9 mouse cellular contexts compared by ENCODE assay signal in genomic region chr17:23540605-23541475, GRCm38 (mm10). TPM values are rescaled to one million over a fixed set of nuclear protein-coding genes. Genes with fewer than 3 reads are reported as not detected.
A peak's percentile ranks its signal among the peaks of the same experiment; 100 is the strongest.
DNase-seq lines count a peak whose midpoint lies in the region; ATAC-seq and TF ChIP-seq lines count a peak whose summit lies in the region.
"Had no signal": no experiment of that assay in that cellular context is flagged by ENCODE, and none has a peak within 500 bp of the region (broad histone marks: within the 10 kb centered on the region; RNA-seq: fewer than 3 reads in every experiment).

No protein-coding gene starts in this region.

- DNase-seq in kidney, postnatal 10 days: peak; percentile 9
- DNase-seq in kidney, adult 2 months: no peak
- DNase-seq in NIH3T3 (ENCODE audit: low read depth): peak; percentile 54
- DNase-seq in cerebellum, adult 2 months: no peak
- no peak for DNase-seq in urinary bladder, postnatal 10 days (ENCODE audit: low spot score)
- no peak for DNase-seq in gastrocnemius, adult 8-10 months (ENCODE audit: low spot score in 2 of 2)

- H3K9me3 ChIP-seq in forebrain, embryonic 16.5 days (ENCODE audit: control insufficient read depth, low read length): no peaks in the 10 kb centered on the region
- no peaks in the 10 kb centered on the region for H3K9me3 ChIP-seq in liver, embryonic 12.5 days (replicated peaks)

- H3K36me3 ChIP-seq in kidney, adult 2 months (ENCODE audit: control insufficient read depth, insufficient read depth, low read length): no peaks in the 10 kb centered on the region
- H3K36me3 ChIP-seq in forebrain, embryonic 16.5 days (ENCODE audit: control insufficient read depth, insufficient read depth): no peaks in the 10 kb centered on the region
- H3K36me3 ChIP-seq in liver, embryonic 12.5 days: no peaks in the 10 kb centered on the region

- H3K9ac ChIP-seq in forebrain, embryonic 16.5 days (replicated peaks; ENCODE audit: low read depth, low read length): no peak overlapping the region
- peak overlapping the region; percentile 48 for H3K9ac ChIP-seq in liver, embryonic 12.5 days

- 50% methylated on average over 31 of the region's 31 CpGs for WGBS in kidney, adult 2 months
- 12% methylated on average over 31 of the region's 31 CpGs for WGBS in forebrain, embryonic 16.5 days
- WGBS in liver, embryonic 12.5 days (ENCODE audit: insufficient replicate concordance): 11% methylated on average over 31 of the region's 31 CpGs
- WGBS in cerebellum, adult 2 months: 32% methylated on average over 31 of the region's 31 CpGs

- H3K4me1 ChIP-seq in kidney, adult 2 months (ENCODE audit: control insufficient read depth, insufficient read depth, low read length): no peaks in the 10 kb centered on the region
- H3K4me1 ChIP-seq in forebrain, embryonic 16.5 days (replicated peaks; ENCODE audit: control insufficient read depth, insufficient read depth, low read length): peaks cover 13% of the 10 kb centered on the region
- peaks cover 57% of the 10 kb centered on the region for H3K4me1 ChIP-seq in liver, embryonic 12.5 days
- H3K4me1 ChIP-seq in cerebellum, adult 2 months (ENCODE audit: control insufficient read depth, insufficient read depth, low read length): no peaks in the 10 kb centered on the region; the same call in 1 of the 2 replicates

- no peak for TF ChIP-seq CTCF in kidney, adult 2 months (conservative IDR thresholded peaks at IDR 0.05; ENCODE audit: insufficient read depth, insufficient read length, low read depth, low read length)
- TF ChIP-seq CTCF in cerebellum, adult 2 months (IDR thresholded peaks at IDR 0.05; ENCODE audit: borderline replicate concordance, insufficient read depth, low read depth, low read length): no peak

- peak; percentile 26; the same call in 1 of the 2 replicates for ATAC-seq in forebrain, embryonic 16.5 days
- peak; percentile 60 for ATAC-seq in liver, embryonic 12.5 days

- no peak overlapping the region for H3K4me3 ChIP-seq in kidney, adult 2 months (ENCODE audit: insufficient read depth, low read depth, low read length)
- H3K4me3 ChIP-seq in forebrain, embryonic 16.5 days (replicated peaks; ENCODE audit: low read length): no peak overlapping the region
- H3K4me3 ChIP-seq in liver, embryonic 12.5 days: peak overlapping the region; percentile 53
- H3K4me3 ChIP-seq in cerebellum, adult 2 months (replicated peaks; ENCODE audit: insufficient read depth, low read depth, low read length): no peak overlapping the region

- no peaks in the 10 kb centered on the region; the same call in 1 of the 2 replicates for H3K27me3 ChIP-seq in kidney, adult 2 months (replicated peaks; ENCODE audit: control insufficient read depth, insufficient read depth, low read length)
- peaks cover 28% of the 10 kb centered on the region for H3K27me3 ChIP-seq in forebrain, embryonic 16.5 days (replicated peaks; ENCODE audit: control insufficient read depth, insufficient read depth, low read length)
- H3K27me3 ChIP-seq in liver, embryonic 12.5 days (replicated peaks): peaks cover 13% of the 10 kb centered on the region; the same call in 1 of the 2 replicates
- no peaks in the 10 kb centered on the region; the same call in 1 of the 2 replicates for H3K27me3 ChIP-seq in cerebellum, adult 2 months (ENCODE audit: control insufficient read depth, insufficient read depth, low read length)

- TF ChIP-seq POLR2A in kidney, adult 2 months (IDR thresholded peaks at IDR 0.05; ENCODE audit: low read depth, low read length): no peak
- no peak for TF ChIP-seq POLR2A in cerebellum, adult 2 months (IDR thresholded peaks at IDR 0.05; ENCODE audit: borderline replicate concordance, insufficient read depth, low read length)

- no peak overlapping the region for H3K27ac ChIP-seq in kidney, adult 2 months (ENCODE audit: insufficient read depth, low read depth, low read length)
- H3K27ac ChIP-seq in forebrain, embryonic 16.5 days (ENCODE audit: low read length): no peak overlapping the region
- H3K27ac ChIP-seq in liver, embryonic 12.5 days: no peak overlapping the region
- no peak overlapping the region for H3K27ac ChIP-seq in cerebellum, adult 2 months (ENCODE audit: insufficient read depth, low read length)

- H3K4me2 ChIP-seq in forebrain, embryonic 16.5 days (ENCODE audit: low read length): no peak overlapping the region
- H3K4me2 ChIP-seq in liver, embryonic 12.5 days: peak overlapping the region; percentile 63

RNA-seq across cellular contexts. Expression of gene Zfp213, which starts 23.2 kb away (rescaled TPM):
- 12.0 and 14.9 TPM in 2 replicates for polyA plus RNA-seq in kidney, adult 2 months (2012; rRNA removed)
- 19.0 and 19.1 TPM in 2 replicates for polyA plus RNA-seq in forebrain, embryonic 16.5 days (2015; fragmentation: Nextera tagmentation; extraction: Ambion mirVana)
- polyA plus RNA-seq in liver, embryonic 12.5 days (2016; fragmentation: Nextera tagmentation; extraction: Ambion mirVana): 8.3 and 9.1 TPM in 2 replicates
- polyA plus RNA-seq in cerebellum, adult 2 months (2012; rRNA removed): 9.2 and 9.5 TPM in 2 replicates
- total RNA-seq in gastrocnemius, adult 8-10 months (2022): 1 to 10 TPM; 2.1 to 2.7 (median 2.2) TPM

RNA-seq across cellular contexts. Expression of gene Zfp13, which starts 58.4 kb away (rescaled TPM):
- 7.9 and 9.8 TPM in 2 replicates for polyA plus RNA-seq in kidney, adult 2 months (2012; rRNA removed)
- 26.2 and 28.5 TPM in 2 replicates for polyA plus RNA-seq in forebrain, embryonic 16.5 days (2015; fragmentation: Nextera tagmentation; extraction: Ambion mirVana)
- polyA plus RNA-seq in liver, embryonic 12.5 days (2016; fragmentation: Nextera tagmentation; extraction: Ambion mirVana): 2.8 and 2.9 TPM in 2 replicates
- 25.6 and 27.2 TPM in 2 replicates for polyA plus RNA-seq in cerebellum, adult 2 months (2012; rRNA removed)
- 1 to 10 TPM; 2.8 to 3.9 (median 3.2) TPM for total RNA-seq in gastrocnemius, adult 8-10 months (2022)

RNA-seq across cellular contexts. Expression of gene Zscan10, which starts 59.8 kb away (rescaled TPM):
- 0.11 TPM in 1 of 2 replicates, not detected in the other for polyA plus RNA-seq in kidney, adult 2 months (2012; rRNA removed)
- not detected in 2 replicates for polyA plus RNA-seq in forebrain, embryonic 16.5 days (2015; fragmentation: Nextera tagmentation; extraction: Ambion mirVana)
- polyA plus RNA-seq in liver, embryonic 12.5 days (2016; fragmentation: Nextera tagmentation; extraction: Ambion mirVana): not detected in 2 replicates
- 0.13 and 0.16 TPM in 2 replicates for polyA plus RNA-seq in cerebellum, adult 2 months (2012; rRNA removed)
- total RNA-seq in gastrocnemius, adult 8-10 months (2022): not detected
- total RNA-seq: heart, postnatal 10 days had no signal

Comparison
In these comparisons a context has a peak if more than half of its experiments do, and no peak if none do; other contexts are left out.
1. DNase-seq: peak in kidney, postnatal 10 days (single experiment) and NIH3T3 (single experiment); none in kidney, adult 2 months (single experiment), cerebellum, adult 2 months (0 of 2), urinary bladder, postnatal 10 days (single experiment) and gastrocnemius, adult 8-10 months (0 of 2).